Mouse (Mus musculus): Measurements from ENCODE around the gene Slc25a17. TPM values are rescaled to one million over a fixed set of nuclear protein-coding genes. Genes with fewer than 3 reads are reported as not detected.

The Slc25a17 gene
- polyA plus RNA-seq, 1 experiment from 2014 or later = 119 TPM

DNA sequence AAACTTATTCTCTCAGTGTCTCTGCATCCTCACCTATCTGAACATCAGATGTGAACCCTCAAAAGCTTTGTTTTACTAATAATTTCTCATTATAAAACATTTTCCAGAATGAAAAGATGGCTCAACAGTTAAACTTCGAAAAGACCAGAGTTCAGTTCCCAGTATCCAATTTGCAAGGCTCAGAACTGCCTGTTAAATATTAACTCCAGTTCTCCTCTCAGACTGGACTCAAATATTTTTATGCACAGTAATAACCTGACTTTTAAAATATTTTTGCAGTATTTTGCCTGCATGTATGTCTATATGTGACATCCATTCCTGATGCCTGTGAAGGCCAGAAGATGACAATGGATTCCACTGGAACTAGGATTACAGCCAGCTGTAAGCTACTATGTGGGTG, 8.0 kb upstream of the Slc25a17 start:
- Histone ChIP-seq H3K4me1 (no peaks in the 10 kb centered on the region), H3K36me3 (peaks cover 78% of the 10 kb centered on the region), H3K4me2 (replicated peaks) (no peak overlapping the region), H3K27ac (no peak overlapping the region), H3K9ac (no peak overlapping the region), H3K27me3 (replicated peaks) (no peaks in the 10 kb centered on the region), H3K4me3 (no peak overlapping the region), H3K9me3 (no peaks in the 10 kb centered on the region)
- 93% methylated on average over 1 of the region's 1 CpGs for WGBS
- ATAC-seq (ENCODE audit: low FRiP score, low read depth) = no peak

DNA sequence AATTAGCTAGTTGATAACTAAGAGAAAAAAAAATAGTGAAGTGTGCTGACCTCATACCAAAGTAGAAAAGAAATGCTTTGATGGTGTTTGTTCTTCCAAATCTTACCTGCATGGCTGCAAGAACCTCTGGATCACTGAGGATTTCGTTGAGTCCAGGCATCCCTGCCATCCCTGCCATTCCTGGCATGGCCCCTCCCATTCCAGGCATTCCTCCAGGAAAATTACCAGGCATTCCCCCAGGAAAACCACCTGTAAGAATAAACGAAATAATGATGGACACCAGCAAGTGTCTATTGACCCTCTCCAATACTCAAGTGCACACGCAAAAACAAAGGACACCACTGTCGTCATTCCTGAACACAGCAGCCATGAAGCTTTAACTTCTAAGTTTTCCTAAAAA, 5.6 kb upstream of the Slc25a17 start:
- no peak overlapping the region for H3K4me3 ChIP-seq
- H3K36me3 ChIP-seq = peaks cover 65% of the 10 kb centered on the region
- H3K9ac ChIP-seq = no peak overlapping the region
- H3K4me2 ChIP-seq (replicated peaks) = no peak overlapping the region
- 88% methylated on average over 4 of the region's 4 CpGs for WGBS
- ATAC-seq (ENCODE audit: low FRiP score, low read depth) = no peak
- H3K27me3 ChIP-seq (replicated peaks) = no peaks in the 10 kb centered on the region
- H3K9me3 ChIP-seq = no peaks in the 10 kb centered on the region
- no peak overlapping the region for H3K27ac ChIP-seq
- peaks cover 5% of the 10 kb centered on the region; the same call in 1 of the 2 replicates for H3K4me1 ChIP-seq

DNA sequence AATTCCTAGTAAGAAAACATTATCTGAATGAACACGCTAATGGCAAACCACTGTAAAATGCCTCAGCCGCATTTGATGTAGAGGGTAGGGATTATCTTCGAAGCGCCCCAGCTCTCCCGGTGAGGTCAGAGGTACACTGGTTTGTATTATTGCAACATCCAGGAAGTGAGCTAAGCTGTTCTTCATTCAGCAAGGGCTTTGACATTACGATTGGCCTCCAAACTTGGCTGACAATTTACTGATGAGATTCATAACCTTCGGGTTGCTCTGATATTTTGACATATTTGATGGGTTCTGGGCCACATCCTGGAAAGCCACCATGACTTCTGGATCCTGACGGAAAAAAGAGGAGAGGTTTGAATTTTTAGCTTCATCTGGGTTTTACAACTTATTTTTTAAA, 4.6 kb upstream of the Slc25a17 start:
- H3K27ac ChIP-seq = no peak overlapping the region
- peaks cover 7% of the 10 kb centered on the region; the same call in 1 of the 2 replicates for H3K4me1 ChIP-seq
- 94% methylated on average over 8 of the region's 8 CpGs for WGBS
- H3K36me3 ChIP-seq = peaks cover 58% of the 10 kb centered on the region
- no peak overlapping the region for H3K4me3 ChIP-seq
- ATAC-seq (ENCODE audit: low FRiP score, low read depth) = no peak
- no peak overlapping the region for H3K4me2 ChIP-seq (replicated peaks)
- H3K9ac ChIP-seq = no peak overlapping the region
- no peaks in the 10 kb centered on the region for H3K27me3 ChIP-seq (replicated peaks)
- H3K9me3 ChIP-seq = no peaks in the 10 kb centered on the region

DNA sequence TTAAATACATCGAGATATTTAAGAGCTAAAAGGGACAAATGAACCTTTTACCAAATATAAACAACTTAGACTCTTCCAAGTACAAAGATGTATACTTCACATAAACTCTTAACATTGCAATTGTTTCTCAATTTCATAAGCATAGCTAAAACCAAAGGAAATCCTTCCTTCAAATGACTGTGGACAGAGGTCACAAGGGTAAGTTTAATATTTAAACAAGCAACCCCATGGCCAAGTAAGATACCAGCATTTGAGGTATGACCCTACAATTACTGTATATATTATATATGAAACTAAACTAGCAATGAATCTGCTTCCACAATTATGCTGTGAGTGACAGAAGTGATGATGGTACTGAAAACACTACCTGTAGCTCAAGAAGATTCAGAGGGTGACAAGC, 3.7 kb upstream of the Slc25a17 start:
- WGBS = 93% methylated on average over 1 of the region's 1 CpGs
- no peak for ATAC-seq (ENCODE audit: low FRiP score, low read depth)

DNA sequence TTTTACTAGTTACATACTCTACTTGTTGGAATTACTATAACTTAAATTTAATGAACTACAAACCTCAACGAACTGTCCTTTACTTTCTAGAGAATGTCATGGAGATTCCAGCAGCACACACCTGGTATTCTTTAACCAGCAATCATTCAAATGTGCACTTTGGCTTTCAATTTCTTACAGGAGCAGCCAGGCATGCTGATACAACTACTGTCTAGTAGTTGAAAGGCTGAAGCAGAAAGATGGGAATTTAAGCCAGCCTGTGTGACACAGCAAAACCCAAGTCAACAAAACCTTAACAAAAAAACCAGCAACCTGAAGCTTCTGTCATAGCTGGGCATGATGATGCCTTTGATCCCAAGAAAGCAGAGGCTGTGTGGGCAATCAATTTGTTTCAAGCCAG, 1.9 kb upstream of the Slc25a17 start:
- H3K4me2 ChIP-seq (replicated peaks) = no peak overlapping the region
- no peak overlapping the region for H3K9ac ChIP-seq
- no peaks in the 10 kb centered on the region for H3K27me3 ChIP-seq (replicated peaks)
- H3K36me3 ChIP-seq = peaks cover 37% of the 10 kb centered on the region
- no peak overlapping the region for H3K4me3 ChIP-seq
- H3K27ac ChIP-seq = no peak overlapping the region
- no peaks in the 10 kb centered on the region for H3K9me3 ChIP-seq
- no peak for ATAC-seq (ENCODE audit: low FRiP score, low read depth)
- peaks cover 20% of the 10 kb centered on the region for H3K4me1 ChIP-seq
- 95% methylated on average over 1 of the region's 1 CpGs for WGBS

More for the DNA sequence above, 3.7 kb upstream of the Slc25a17 start:
- Histone ChIP-seq H3K4me2 (replicated peaks) (no peak overlapping the region), H3K27me3 (replicated peaks) (no peaks in the 10 kb centered on the region), H3K4me1 (peaks cover 15% of the 10 kb centered on the region), H3K4me3 (no peak overlapping the region), H3K9me3 (no peaks in the 10 kb centered on the region), H3K27ac (no peak overlapping the region), H3K36me3 (peaks cover 50% of the 10 kb centered on the region), H3K9ac (no peak overlapping the region)

DNA sequence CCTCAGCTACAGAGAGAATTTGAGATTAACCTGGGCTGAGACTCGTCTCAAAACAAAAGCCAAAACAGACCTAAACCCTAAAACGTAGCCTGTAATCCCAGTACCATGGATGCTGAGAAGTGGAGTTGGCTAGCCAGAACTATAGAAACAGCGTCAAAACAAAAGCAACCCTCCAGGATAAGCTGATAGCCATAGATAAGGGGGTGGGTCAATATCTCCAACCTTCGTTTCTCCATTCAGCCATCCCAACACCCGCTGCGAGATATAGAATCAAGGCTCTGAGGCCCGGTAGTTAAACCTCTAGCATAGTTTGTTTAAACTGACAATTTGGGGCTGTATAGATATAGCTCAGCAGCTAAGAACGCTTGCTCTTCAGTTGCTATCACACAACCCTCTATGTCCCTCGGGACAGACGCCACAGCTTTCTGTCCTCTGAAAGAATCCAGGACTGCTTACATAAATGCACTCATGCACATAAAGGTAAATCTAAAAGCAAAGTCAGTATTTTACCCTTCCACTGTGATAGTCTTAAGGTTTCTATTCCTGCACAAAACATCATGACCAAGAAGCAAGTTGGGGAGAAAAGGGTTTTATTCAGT, 904 bp upstream of the Slc25a17 start:
- Histone ChIP-seq H3K9ac (no peak overlapping the region), H3K4me2 (replicated peaks) (peak overlapping the region; percentile 64), H3K9me3 (no peaks in the 10 kb centered on the region), H3K36me3 (peaks cover 29% of the 10 kb centered on the region), H3K27ac (no peak overlapping the region), H3K4me3 (no peak overlapping the region), H3K27me3 (replicated peaks) (no peaks in the 10 kb centered on the region), H3K4me1 (peaks cover 25% of the 10 kb centered on the region)
- WGBS = 42% methylated on average over 10 of the region's 10 CpGs
- ATAC-seq (ENCODE audit: low FRiP score, low read depth) = no peak

DNA sequence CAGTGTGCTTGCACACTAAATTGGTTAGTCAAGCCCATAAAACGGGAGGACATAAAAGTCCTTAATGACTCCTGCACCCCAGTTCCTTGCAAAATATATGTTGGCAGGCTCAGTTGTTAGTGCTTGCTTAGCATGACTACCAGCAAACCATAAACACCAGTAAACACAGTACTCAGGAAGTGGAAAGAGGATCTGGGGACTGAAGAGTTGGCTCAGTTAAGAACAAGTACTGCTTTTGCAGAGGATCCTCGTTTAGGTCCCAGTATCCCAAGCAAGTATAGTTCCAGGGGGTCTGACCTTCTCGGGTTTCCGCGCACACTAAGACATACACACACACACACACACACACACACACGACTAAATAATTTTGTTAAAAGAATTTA, 401 bp upstream of the Slc25a17 start:
- H3K4me2 ChIP-seq (replicated peaks) = peak overlapping the region; percentile 64
- H3K4me3 ChIP-seq = peak overlapping the region; percentile 60
- ATAC-seq (ENCODE audit: low FRiP score, low read depth) = peak; percentile 73; the same call in 1 of the 2 replicates
- WGBS = 36% methylated on average over 6 of the region's 6 CpGs
- H3K9ac ChIP-seq = no peak overlapping the region
- H3K27me3 ChIP-seq (replicated peaks) = no peaks in the 10 kb centered on the region
- H3K9me3 ChIP-seq = no peaks in the 10 kb centered on the region
- peaks cover 24% of the 10 kb centered on the region for H3K36me3 ChIP-seq
- H3K4me1 ChIP-seq = peaks cover 25% of the 10 kb centered on the region
- H3K27ac ChIP-seq = no peak overlapping the region

DNA sequence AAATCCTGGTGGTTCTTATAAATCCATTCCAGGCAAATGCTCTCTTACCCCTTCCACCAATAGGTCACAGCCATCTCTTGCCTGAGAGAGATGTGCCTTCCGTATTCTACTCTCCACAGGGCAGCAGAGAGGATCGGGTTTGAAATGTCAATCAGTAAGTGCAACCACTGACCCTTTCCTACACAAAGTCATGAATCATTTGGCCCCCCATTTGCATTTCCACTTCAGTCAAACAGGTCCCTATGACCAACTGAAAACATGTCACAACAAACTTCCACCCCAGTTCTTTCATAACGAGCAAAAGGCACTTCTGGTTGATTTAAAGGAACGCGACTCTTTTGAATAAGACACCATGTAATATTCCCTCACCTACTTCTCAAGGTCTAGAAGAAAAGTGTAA, 1.2 kb downstream of the Slc25a17 start:
- WGBS = 90% methylated on average over 5 of the region's 5 CpGs

DNA sequence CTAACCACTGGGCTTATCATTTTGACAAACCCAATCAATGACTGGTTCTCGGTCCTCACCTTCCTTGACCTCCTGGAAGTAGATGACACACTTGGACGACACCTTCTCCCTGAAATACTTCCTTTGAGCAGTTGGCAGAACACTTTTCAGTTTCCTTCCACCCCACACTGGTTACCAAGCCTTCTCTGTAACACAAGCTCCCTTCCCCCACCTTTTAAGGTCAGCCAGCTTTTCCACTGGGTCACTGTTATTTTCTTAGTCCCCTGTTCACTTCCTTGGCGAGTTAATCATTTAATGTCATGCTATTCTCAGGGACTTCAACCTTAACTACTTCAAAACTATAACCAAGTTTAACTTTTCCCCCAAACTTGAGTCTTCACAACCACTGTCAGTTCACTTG, 1.7 kb downstream of the Slc25a17 start:
- WGBS = 83% methylated on average over 3 of the region's 3 CpGs
- no peaks in the 10 kb centered on the region for H3K27me3 ChIP-seq (replicated peaks)
- H3K4me2 ChIP-seq (replicated peaks) = 0 out of 2 replicates have a peak overlapping the region, but pooled peaks have one; percentile 64
- no peak overlapping the region for H3K9ac ChIP-seq
- H3K36me3 ChIP-seq = peaks cover 8% of the 10 kb centered on the region; the same call in 1 of the 2 replicates
- H3K27ac ChIP-seq = no peak overlapping the region
- peaks cover 25% of the 10 kb centered on the region for H3K4me1 ChIP-seq
- no peak overlapping the region for H3K4me3 ChIP-seq
- H3K9me3 ChIP-seq = no peaks in the 10 kb centered on the region
- ATAC-seq (ENCODE audit: low FRiP score, low read depth) = no peak

More for the DNA sequence above, 1.2 kb downstream of the Slc25a17 start:
- Histone ChIP-seq H3K9me3 (no peaks in the 10 kb centered on the region), H3K27me3 (replicated peaks) (no peaks in the 10 kb centered on the region), H3K4me2 (replicated peaks) (peak overlapping the region; percentile 64), H3K9ac (no peak overlapping the region), H3K36me3 (peaks cover 11% of the 10 kb centered on the region; the same call in 1 of the 2 replicates), H3K4me3 (no peak overlapping the region), H3K27ac (no peak overlapping the region), H3K4me1 (peaks cover 25% of the 10 kb centered on the region)
- ATAC-seq (ENCODE audit: low FRiP score, low read depth) = no peak

DNA sequence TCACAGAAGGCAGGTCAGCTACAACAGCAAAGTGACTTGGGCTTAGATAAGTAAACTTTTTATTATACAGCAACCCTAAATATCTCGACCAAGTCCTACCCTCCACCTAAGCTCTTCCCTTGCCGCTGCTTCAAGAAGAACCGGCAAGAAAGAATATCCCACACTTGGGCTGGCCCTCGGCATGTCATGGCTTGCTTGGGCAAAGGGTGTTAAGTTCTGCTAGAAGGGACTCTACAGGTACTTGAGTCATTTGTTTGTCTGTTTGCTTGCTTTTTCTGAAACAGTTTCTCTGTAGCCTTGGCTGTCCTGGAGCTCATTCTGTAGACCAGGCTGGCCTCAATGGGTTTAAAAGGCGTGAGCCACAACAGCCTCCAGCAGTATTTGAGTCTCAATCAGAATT, 3.7 kb downstream of the Slc25a17 start:
- Histone ChIP-seq H3K9ac (no peak overlapping the region), H3K4me3 (no peak overlapping the region), H3K4me1 (peaks cover 25% of the 10 kb centered on the region), H3K36me3 (no peaks in the 10 kb centered on the region), H3K4me2 (replicated peaks) (no peak overlapping the region), H3K9me3 (no peaks in the 10 kb centered on the region), H3K27ac (no peak overlapping the region), H3K27me3 (replicated peaks) (no peaks in the 10 kb centered on the region)
- no peak for ATAC-seq (ENCODE audit: low FRiP score, low read depth)
- WGBS = 19% methylated on average over 5 of the region's 5 CpGs

DNA sequence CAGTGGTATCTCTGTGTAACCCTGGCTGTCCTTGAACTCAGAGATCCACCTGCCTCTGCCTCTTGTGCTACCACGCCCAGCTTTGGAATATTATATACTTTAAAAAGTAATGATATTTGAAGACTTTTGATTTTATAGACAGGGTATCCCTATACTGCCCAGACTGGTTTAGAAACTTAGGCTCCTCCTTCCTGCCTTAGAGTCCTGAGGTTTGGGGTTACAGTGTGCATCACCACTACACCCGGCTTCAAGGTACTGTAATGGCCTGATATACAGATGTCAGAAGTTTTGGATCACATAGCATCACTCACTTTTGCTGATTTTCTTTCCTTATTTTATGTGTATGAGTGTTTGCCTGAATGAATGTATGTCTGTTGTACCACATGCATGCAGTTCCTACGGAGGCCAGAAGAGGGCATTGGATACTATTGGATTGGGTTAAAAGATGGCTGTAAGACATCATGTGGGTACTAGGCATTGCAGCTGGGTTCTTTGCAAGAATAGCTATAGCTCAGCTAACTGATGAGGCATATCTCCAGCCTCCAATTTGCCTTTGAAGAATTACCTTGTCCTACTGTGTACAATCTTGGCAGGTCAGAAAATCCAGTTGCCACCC, 5.4 kb downstream of the Slc25a17 start:
- Histone ChIP-seq H3K27me3 (replicated peaks) (no peaks in the 10 kb centered on the region), H3K9me3 (no peaks in the 10 kb centered on the region), H3K4me2 (replicated peaks) (no peak overlapping the region), H3K27ac (no peak overlapping the region), H3K36me3 (no peaks in the 10 kb centered on the region), H3K9ac (no peak overlapping the region), H3K4me3 (no peak overlapping the region), H3K4me1 (peaks cover 17% of the 10 kb centered on the region)
- 60% methylated on average over 3 of the region's 3 CpGs for WGBS
- no peak for ATAC-seq (ENCODE audit: low FRiP score, low read depth)

DNA sequence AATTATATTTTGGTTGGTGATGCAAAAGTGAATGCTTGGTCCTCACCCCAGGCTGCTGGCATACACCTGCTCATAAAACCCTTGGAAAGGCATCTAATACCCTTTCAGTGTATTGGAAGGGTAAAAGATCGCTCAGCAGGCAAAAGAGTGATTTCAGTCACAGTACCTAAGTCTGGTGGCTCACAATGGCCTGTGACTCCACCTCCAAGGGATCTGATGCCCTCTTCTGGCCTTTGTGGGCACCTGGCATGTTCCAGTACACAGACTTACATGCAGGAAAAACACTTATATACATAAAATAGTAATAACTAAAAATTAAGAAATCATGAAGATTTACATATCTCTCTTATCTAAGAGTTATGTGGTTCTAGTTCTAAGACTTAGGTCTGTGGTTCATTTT, 8.0 kb downstream of the Slc25a17 start:
- no peaks in the 10 kb centered on the region for H3K36me3 ChIP-seq
- ATAC-seq (ENCODE audit: low FRiP score, low read depth) = no peak
- WGBS = 55% methylated on average over 1 of the region's 1 CpGs

DNA sequence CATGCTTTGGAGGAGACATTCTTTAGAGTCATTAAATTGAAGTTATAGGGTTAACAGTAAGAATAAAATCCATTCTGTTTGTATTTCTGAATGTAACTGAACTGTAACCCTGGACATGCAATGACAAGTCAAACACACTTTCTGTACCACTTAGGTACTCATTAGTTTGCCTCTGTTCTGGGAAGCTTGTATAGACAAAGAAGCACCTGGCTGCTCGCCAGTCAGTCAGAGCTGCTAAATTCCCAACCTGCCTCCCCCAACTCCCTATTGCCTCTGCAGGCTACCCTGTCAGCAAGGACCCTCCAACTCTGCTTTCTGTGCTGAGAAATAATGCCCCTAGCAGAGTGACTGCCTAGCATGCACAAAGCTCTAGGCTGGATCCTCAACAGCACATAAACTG, 10.2 kb downstream of the Slc25a17 start:
- no peak overlapping the region for H3K27ac ChIP-seq
- WGBS = 82% methylated on average over 1 of the region's 1 CpGs
- no peaks in the 10 kb centered on the region for H3K9me3 ChIP-seq
- H3K4me2 ChIP-seq (replicated peaks) = no peak overlapping the region
- no peak overlapping the region for H3K4me3 ChIP-seq
- H3K36me3 ChIP-seq = no peaks in the 10 kb centered on the region
- no peaks in the 10 kb centered on the region for H3K4me1 ChIP-seq
- no peaks in the 10 kb centered on the region for H3K27me3 ChIP-seq (replicated peaks)
- H3K9ac ChIP-seq = no peak overlapping the region
- no peak for ATAC-seq (ENCODE audit: low FRiP score, low read depth)

More for the DNA sequence above, 8.0 kb downstream of the Slc25a17 start:
- no peaks in the 10 kb centered on the region for H3K9me3 ChIP-seq
- peaks cover 5% of the 10 kb centered on the region; the same call in 1 of the 2 replicates for H3K4me1 ChIP-seq
- H3K4me3 ChIP-seq = no peak overlapping the region
- no peaks in the 10 kb centered on the region for H3K27me3 ChIP-seq (replicated peaks)
- no peak overlapping the region for H3K27ac ChIP-seq
- H3K9ac ChIP-seq = no peak overlapping the region
- H3K4me2 ChIP-seq (replicated peaks) = no peak overlapping the region
